Mouse (Mus musculus) stomach, embryonic 15.5 days (tissue): ENCODE results near the gene Hdac4. TPM values are rescaled to one million over a fixed set of nuclear protein-coding genes. Genes with fewer than 3 reads are reported as not detected.

Experiments used
- ATAC-seq: fragments of 200-750 bp; cut with Nextera tagmentation; 2 replicates; pipeline ENCODE4 v1.8.0; 2017; ENCODE audit warnings: low read depth, moderate number of reproducible peaks, moderate TSS enrichment; ENCODE audit not compliant: insufficient read depth, low FRiP score
- H3K27ac ChIP-seq: fragments of 300-500 bp; sonication (generic); 2 replicates; pipeline ENCODE4 v1.5.1; 2015; ENCODE audit warnings: mild to moderate bottlenecking, inconsistent platforms
- H3K27me3 ChIP-seq: fragments of 300-500 bp; sonication (generic); replicated peaks from 2 replicates; pipeline ENCODE4 v1.6.1; 2015; ENCODE audit warnings: inconsistent platforms
- H3K36me3 ChIP-seq: fragments of 300-500 bp; sonication (generic); 2 replicates; pipeline ENCODE4 v1.6.1; 2015; ENCODE audit warnings: inconsistent platforms
- H3K4me1 ChIP-seq: fragments of 300-500 bp; sonication (generic); 2 replicates; pipeline ENCODE4 v1.6.1; 2015; ENCODE audit warnings: inconsistent platforms
- H3K4me2 ChIP-seq: fragments of 300-500 bp; sonication (generic); 2 replicates; pipeline ENCODE4 v1.6.1; 2015; ENCODE audit warnings: mild to moderate bottlenecking, inconsistent platforms
- H3K4me3 ChIP-seq: fragments of 300-500 bp; sonication (generic); replicated peaks from 2 replicates; pipeline ENCODE4 v1.5.1; 2015; ENCODE audit warnings: inconsistent platforms
- H3K9ac ChIP-seq: fragments of 300-500 bp; sonication (generic); 2 replicates; pipeline ENCODE4 v1.6.1; 2015; ENCODE audit warnings: inconsistent platforms
- H3K9me3 ChIP-seq: fragments of 300-500 bp; sonication (generic); 2 replicates; pipeline ENCODE4 v1.6.1; 2016; ENCODE audit warnings: inconsistent platforms
- WGBS: fragments of 180-500 bp; shearing (Covaris S2); methylation state at CpG from one replicate; pipeline ENCODE4 v1.1.7; 2015; 5-methylcytosine and 5-hydroxymethylcytosine counted together
- polyA plus RNA-seq: library from polyadenylated mRNA; unstranded; fragments of >200 nt; fragmentation: Nextera tagmentation; extraction: Ambion mirVana; gene quantifications from 2 replicates; pipeline ENCODE4 v1.2.1, GENCODE M21; 2015

Hdac4 gene
- polyA plus RNA-seq, 1 experiment from 2014 or later, result 18.2 TPM

GRCm38 (mm10) chr1:91978443-91978842, 217.1 kb downstream of the Hdac4 start:
- Histone ChIP-seq H3K4me2 (no peak overlapping the region), H3K4me3 (no peak overlapping the region), H3K27ac (no peak overlapping the region), H3K27me3 (no peaks in the 10 kb centered on the region), H3K4me1 (no peaks in the 10 kb centered on the region), H3K36me3 (peaks cover 22% of the 10 kb centered on the region), H3K9ac (no peak overlapping the region), H3K9me3 (no peaks in the 10 kb centered on the region)
- no peak for ATAC-seq
- WGBS, result 79% methylated on average over 3 of the region's 3 CpGs

- no peak overlapping the region for H3K4me2 ChIP-seq
- H3K36me3 ChIP-seq, result peaks cover 8% of the 10 kb centered on the region
- WGBS, result 58% methylated on average over 5 of the region's 5 CpGs
- no peak overlapping the region for H3K4me3 ChIP-seq
- H3K27me3 ChIP-seq, result no peaks in the 10 kb centered on the region
- H3K27ac ChIP-seq, result no peak overlapping the region
- H3K9ac ChIP-seq, result no peak overlapping the region
- no peaks in the 10 kb centered on the region for H3K4me1 ChIP-seq
- H3K9me3 ChIP-seq, result no peaks in the 10 kb centered on the region
- ATAC-seq, result no peak
Measured at GRCm38 (mm10) chr1:91968710-91969379, 226.7 kb downstream of the Hdac4 start.

- Histone ChIP-seq H3K4me2 (no peak overlapping the region), H3K9me3 (no peaks in the 10 kb centered on the region), H3K4me1 (no peaks in the 10 kb centered on the region), H3K27ac (no peak overlapping the region), H3K9ac (no peak overlapping the region), H3K36me3 (no peaks in the 10 kb centered on the region; the same call in 1 of the 2 replicates), H3K4me3 (no peak overlapping the region), H3K27me3 (no peaks in the 10 kb centered on the region)
- ATAC-seq, result no peak
- WGBS, result 79% methylated on average over 1 of the region's 1 CpGs
Measured at GRCm38 (mm10) chr1:91967041-91967440, 228.5 kb downstream of the Hdac4 start.

GRCm38 (mm10) chr1:91964486-91965335, 230.8 kb downstream of the Hdac4 start:
- WGBS, result 66% methylated on average over 9 of the region's 9 CpGs
- H3K4me3 ChIP-seq, result no peak overlapping the region
- H3K4me1 ChIP-seq, result no peaks in the 10 kb centered on the region
- H3K4me2 ChIP-seq, result no peak overlapping the region
- H3K9ac ChIP-seq, result no peak overlapping the region
- peaks cover 5% of the 10 kb centered on the region; the same call in 1 of the 2 replicates for H3K36me3 ChIP-seq
- no peaks in the 10 kb centered on the region for H3K27me3 ChIP-seq
- H3K27ac ChIP-seq, result no peak overlapping the region
- ATAC-seq, result no peak
- H3K9me3 ChIP-seq, result no peaks in the 10 kb centered on the region

GRCm38 (mm10) chr1:91962256-91962655, 233.2 kb downstream of the Hdac4 start:
- H3K27me3 ChIP-seq, result no peaks in the 10 kb centered on the region
- no peaks in the 10 kb centered on the region for H3K9me3 ChIP-seq
- peaks cover 11% of the 10 kb centered on the region; the same call in 1 of the 2 replicates for H3K36me3 ChIP-seq
- H3K9ac ChIP-seq, result no peak overlapping the region
- ATAC-seq, result no peak
- no peak overlapping the region for H3K4me2 ChIP-seq
- H3K27ac ChIP-seq, result no peak overlapping the region
- WGBS, result 70% methylated on average over 1 of the region's 1 CpGs
- no peaks in the 10 kb centered on the region for H3K4me1 ChIP-seq
- H3K4me3 ChIP-seq, result no peak overlapping the region

GRCm38 (mm10) chr1:91961231-91961630, 234.3 kb downstream of the Hdac4 start:
- WGBS, result 69% methylated on average over 8 of the region's 8 CpGs

GRCm38 (mm10) chr1:91959891-91960290, 235.6 kb downstream of the Hdac4 start:
- no peak for ATAC-seq
- H3K9me3 ChIP-seq, result no peaks in the 10 kb centered on the region
- H3K27ac ChIP-seq, result no peak overlapping the region
- no peak overlapping the region for H3K4me3 ChIP-seq
- H3K36me3 ChIP-seq, result peaks cover 11% of the 10 kb centered on the region; the same call in 1 of the 2 replicates
- H3K4me2 ChIP-seq, result no peak overlapping the region
- H3K27me3 ChIP-seq, result no peaks in the 10 kb centered on the region
- H3K9ac ChIP-seq, result no peak overlapping the region
- WGBS, result 83% methylated on average over 3 of the region's 3 CpGs
- no peaks in the 10 kb centered on the region for H3K4me1 ChIP-seq

More at GRCm38 (mm10) chr1:91961231-91961630, 234.3 kb downstream of the Hdac4 start:
- Histone ChIP-seq H3K36me3 (0 out of 2 replicates have a peak, but pooled peaks cover 11% of the 10 kb centered on the region), H3K4me1 (no peaks in the 10 kb centered on the region), H3K9ac (no peak overlapping the region), H3K9me3 (no peaks in the 10 kb centered on the region), H3K27ac (no peak overlapping the region), H3K27me3 (no peaks in the 10 kb centered on the region), H3K4me3 (no peak overlapping the region), H3K4me2 (no peak overlapping the region)
- no peak for ATAC-seq

- Histone ChIP-seq H3K9ac (no peak overlapping the region), H3K9me3 (no peaks in the 10 kb centered on the region), H3K27ac (no peak overlapping the region), H3K36me3 (peaks cover 11% of the 10 kb centered on the region; the same call in 1 of the 2 replicates), H3K27me3 (no peaks in the 10 kb centered on the region), H3K4me3 (no peak overlapping the region), H3K4me1 (no peaks in the 10 kb centered on the region), H3K4me2 (no peak overlapping the region)
- ATAC-seq, result no peak
- 87% methylated on average over 5 of the region's 5 CpGs for WGBS
Measured at GRCm38 (mm10) chr1:91959044-91959443, 236.5 kb downstream of the Hdac4 start.

- no peaks in the 10 kb centered on the region for H3K9me3 ChIP-seq
- H3K4me2 ChIP-seq, result no peak overlapping the region
- no peak overlapping the region for H3K4me3 ChIP-seq
- no peaks in the 10 kb centered on the region for H3K4me1 ChIP-seq
- no peaks in the 10 kb centered on the region for H3K27me3 ChIP-seq
- no peak for ATAC-seq
- peaks cover 17% of the 10 kb centered on the region; the same call in 1 of the 2 replicates for H3K36me3 ChIP-seq
- H3K27ac ChIP-seq, result no peak overlapping the region
- 70% methylated on average over 4 of the region's 4 CpGs for WGBS
- no peak overlapping the region for H3K9ac ChIP-seq
Measured at GRCm38 (mm10) chr1:91956229-91956628, 239.3 kb downstream of the Hdac4 start.

- Histone ChIP-seq H3K9me3 (no peaks in the 10 kb centered on the region), H3K27ac (no peak overlapping the region), H3K36me3 (peaks cover 13% of the 10 kb centered on the region; the same call in 1 of the 2 replicates), H3K4me2 (no peak overlapping the region), H3K4me1 (no peaks in the 10 kb centered on the region), H3K4me3 (no peak overlapping the region), H3K27me3 (no peaks in the 10 kb centered on the region), H3K9ac (no peak overlapping the region)
- ATAC-seq, result no peak
- 90% methylated on average over 5 of the region's 5 CpGs for WGBS
Measured at GRCm38 (mm10) chr1:91954954-91955353, 240.5 kb downstream of the Hdac4 start.

- Histone ChIP-seq H3K27ac (no peak overlapping the region), H3K4me2 (no peak overlapping the region), H3K9ac (no peak overlapping the region), H3K9me3 (no peaks in the 10 kb centered on the region), H3K36me3 (peaks cover 6% of the 10 kb centered on the region; the same call in 1 of the 2 replicates), H3K4me1 (no peaks in the 10 kb centered on the region), H3K27me3 (no peaks in the 10 kb centered on the region), H3K4me3 (no peak overlapping the region)
- WGBS, result 79% methylated on average over 6 of the region's 6 CpGs
- ATAC-seq, result no peak
Measured at GRCm38 (mm10) chr1:91952912-91953311, 242.6 kb downstream of the Hdac4 start.

- no peak overlapping the region for H3K9ac ChIP-seq
- H3K9me3 ChIP-seq, result no peaks in the 10 kb centered on the region
- H3K4me3 ChIP-seq, result no peak overlapping the region
- no peak overlapping the region for H3K4me2 ChIP-seq
- ATAC-seq, result no peak
- H3K27me3 ChIP-seq, result no peaks in the 10 kb centered on the region
- 97% methylated on average over 7 of the region's 7 CpGs for WGBS
- peaks cover 12% of the 10 kb centered on the region; the same call in 1 of the 2 replicates for H3K36me3 ChIP-seq
- no peak overlapping the region for H3K27ac ChIP-seq
- no peaks in the 10 kb centered on the region for H3K4me1 ChIP-seq
Measured at GRCm38 (mm10) chr1:91947441-91947840, 248.1 kb downstream of the Hdac4 start.
